Mouse (Mus musculus) Patski (cell line): Measurements from ENCODE around the gene Fbxo48. TPM values are rescaled to one million over a fixed set of nuclear protein-coding genes. Genes with fewer than 3 reads are reported as not detected.

Source experiments
- ATAC-seq: fragments of 100-300 bp; one replicate; pipeline ENCODE4 v1.8.0; 2021
- CTCF ChIA-PET: fragments of 350-600 bp; sonication (Branson Sonifier 250); formaldehyde crosslinking; loops from one replicate; lab custom pipeline; 2022; ENCODE audit warnings: inconsistent platforms; lab: Charles Lee
- POLR2A ChIA-PET: fragments of 350-600 bp; sonication (Branson Sonifier 250); formaldehyde crosslinking; loops from one replicate; lab custom pipeline; 2022; ENCODE audit warnings: antibody characterized with exemption, inconsistent platforms; lab: Charles Lee
- DNase-seq: peaks from one replicate; pipeline ENCODE4 v3.0.0-alpha.2; 2011; ENCODE audit warnings: low read depth, low spot score
- H3K27me3 ChIP-seq: fragments of 371-371 bp; one replicate; pipeline ENCODE4 v1.5.1; 2021
- CTCF ChIP-seq: fragments of 100-300 bp; IDR thresholded peaks from one replicate; pipeline ENCODE4 v1.5.1; 2021
- in situ Hi-C: fragments of 300-500 bp; cut with MboI; formaldehyde crosslinking; loops from 3 replicates; pipeline ENCODE4 v1.11.1; 2018; ENCODE audit warnings: low pct_unique_long_range_greater_than_20kb, mixed read lengths
- polyA plus RNA-seq: library from polyadenylated mRNA; unstranded; gene quantifications from one replicate; pipeline ENCODE4 v1.2.3, GENCODE M21; 2021

Gene Fbxo48
- polyA plus RNA-seq, 1 experiment from 2014 or later = 2.5 TPM

DNA sequence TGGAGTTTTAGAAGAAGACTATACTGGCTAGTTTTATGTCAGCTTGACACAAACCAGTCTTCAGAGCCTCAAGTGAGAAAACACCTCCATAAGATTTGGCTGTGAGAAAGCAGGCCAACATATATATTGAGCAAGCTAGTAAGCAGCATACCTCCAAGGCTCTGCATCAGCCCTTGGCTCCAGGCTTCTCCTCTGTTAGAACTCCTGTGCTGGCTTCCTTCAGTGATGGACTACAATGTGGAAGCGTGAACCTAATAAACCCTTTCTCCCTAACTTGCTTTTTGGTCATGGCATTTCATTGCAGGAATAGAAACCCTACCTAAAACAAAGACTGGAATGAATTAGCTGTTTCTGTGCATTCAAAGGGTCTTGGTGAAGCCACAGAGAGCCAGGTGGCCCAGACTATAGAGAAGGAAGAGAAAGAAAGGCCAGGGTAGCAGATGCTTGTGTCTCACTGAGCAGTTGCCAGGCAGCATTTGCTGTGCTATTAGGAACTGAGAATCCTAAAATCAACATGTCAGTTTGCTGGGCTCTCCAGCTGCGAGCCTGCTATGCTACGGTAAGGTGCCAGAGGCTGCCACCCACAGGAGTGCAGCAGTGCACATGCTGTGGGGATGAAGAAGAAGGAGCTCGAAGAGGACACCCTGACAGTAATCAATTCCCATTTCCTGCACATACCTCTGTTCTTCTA, 9.9 kb upstream of the Fbxo48 start:
- no peaks in the 10 kb centered on the region for H3K27me3 ChIP-seq
- CTCF ChIA-PET = interaction anchor here (0.6 to 2.7 kb wide), 3 partner anchors 412 to 418 kb away, joined by 3 to 11 read pairs (median 5); no protein-coding TSS in a partner anchor
- POLR2A ChIA-PET = no interaction called here
- ATAC-seq (no peak), DNase-seq (no peak)
- in situ Hi-C loops = no loop called here
- no peak for TF ChIP-seq CTCF

DNA sequence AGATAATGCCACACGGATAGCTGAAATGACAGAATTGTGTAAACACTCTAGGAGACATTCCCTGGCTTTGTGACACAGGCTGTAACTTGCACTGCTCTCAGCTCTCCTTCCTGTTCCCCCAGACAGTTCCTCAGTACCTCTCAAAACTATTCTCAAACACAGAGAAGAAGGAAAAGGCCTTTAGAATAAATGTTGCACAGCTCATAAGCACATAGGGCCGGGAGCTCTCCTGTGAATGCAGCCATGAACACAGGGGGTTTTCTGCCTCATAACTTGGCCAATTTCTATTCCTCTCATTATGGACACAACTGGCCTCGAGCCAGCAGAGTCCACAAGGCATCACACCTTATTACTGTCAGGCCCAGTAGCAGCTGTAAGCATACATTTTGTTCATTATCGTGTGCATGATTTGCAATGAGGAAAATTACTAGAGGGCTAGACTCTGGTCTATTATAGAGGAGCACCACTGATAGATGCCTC, 9.2 kb upstream of the Fbxo48 start:
- CTCF ChIA-PET = interaction anchor here (2.0 to 2.7 kb wide), 2 partner anchors 416 to 419 kb away, joined by 5 to 11 read pairs; no protein-coding TSS in a partner anchor
- H3K27me3 ChIP-seq = no peaks in the 10 kb centered on the region
- ATAC-seq (no peak), DNase-seq (no peak)
- in situ Hi-C loops = no loop called here
- TF ChIP-seq CTCF = no peak
- POLR2A ChIA-PET = no interaction called here

DNA sequence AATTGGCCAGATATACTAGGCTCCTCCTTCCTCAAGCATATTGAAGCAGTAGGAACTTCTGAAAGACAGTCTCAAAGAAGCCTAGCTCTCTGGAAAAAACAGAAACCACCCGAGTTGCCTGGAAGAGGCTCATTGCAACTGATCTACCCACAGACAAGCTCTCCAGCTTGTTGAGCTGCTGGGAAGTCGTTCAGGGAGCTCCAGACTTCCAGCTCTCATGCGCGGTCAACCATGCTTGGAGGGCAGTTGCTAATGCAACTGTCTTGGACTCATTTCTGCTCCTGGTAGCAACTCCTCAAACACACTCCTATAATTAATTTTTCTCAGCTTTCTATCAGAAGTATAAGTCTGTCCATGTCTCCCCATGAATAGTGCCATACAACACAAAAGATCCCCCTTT, 8.2 kb upstream of the Fbxo48 start:
- H3K27me3 ChIP-seq = no peaks in the 10 kb centered on the region
- TF ChIP-seq CTCF = no peak
- ATAC-seq (no peak), DNase-seq (no peak)
- in situ Hi-C loops = no loop called here
- ChIA-PET POLR2A (no interaction called here), CTCF (interaction anchor here (2.0 to 2.7 kb wide), 2 partner anchors 417 to 420 kb away, joined by 5 to 11 read pairs; no protein-coding TSS in a partner anchor)

DNA sequence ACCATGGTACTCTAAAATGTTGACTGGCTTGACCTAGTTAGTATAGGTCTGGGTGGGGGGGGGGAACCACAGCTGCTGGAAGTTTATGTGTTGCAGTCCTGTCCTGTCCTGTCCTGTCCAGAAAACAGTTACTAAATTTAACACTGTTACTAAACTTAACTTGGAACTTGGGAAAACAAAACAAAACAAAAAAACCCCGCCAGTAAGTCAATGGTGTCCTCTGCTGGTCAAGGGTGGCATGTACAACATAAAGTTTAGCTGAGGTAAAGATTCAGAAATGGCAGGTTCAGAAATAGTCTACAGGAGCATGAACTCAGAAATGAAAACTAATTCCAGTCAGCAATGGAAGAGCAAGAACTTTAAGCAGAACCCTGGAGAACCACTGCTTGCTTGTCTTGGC, 2.4 kb upstream of the Fbxo48 start:
- peak; percentile 80 for TF ChIP-seq CTCF
- ATAC-seq (no peak), DNase-seq (no peak)
- ChIA-PET CTCF (interaction anchor here (0.8 to 2.8 kb wide), 10 partner anchors 12 to 425 kb away, joined by 3 to 40 read pairs (median 4); no protein-coding TSS in a partner anchor), POLR2A (no interaction called here)
- in situ Hi-C loops = loop anchor here (5.0 kb wide), 2 partner anchors 196 to 421 kb away; partner anchors contain the start of gene Egfr
- no peaks in the 10 kb centered on the region for H3K27me3 ChIP-seq

DNA sequence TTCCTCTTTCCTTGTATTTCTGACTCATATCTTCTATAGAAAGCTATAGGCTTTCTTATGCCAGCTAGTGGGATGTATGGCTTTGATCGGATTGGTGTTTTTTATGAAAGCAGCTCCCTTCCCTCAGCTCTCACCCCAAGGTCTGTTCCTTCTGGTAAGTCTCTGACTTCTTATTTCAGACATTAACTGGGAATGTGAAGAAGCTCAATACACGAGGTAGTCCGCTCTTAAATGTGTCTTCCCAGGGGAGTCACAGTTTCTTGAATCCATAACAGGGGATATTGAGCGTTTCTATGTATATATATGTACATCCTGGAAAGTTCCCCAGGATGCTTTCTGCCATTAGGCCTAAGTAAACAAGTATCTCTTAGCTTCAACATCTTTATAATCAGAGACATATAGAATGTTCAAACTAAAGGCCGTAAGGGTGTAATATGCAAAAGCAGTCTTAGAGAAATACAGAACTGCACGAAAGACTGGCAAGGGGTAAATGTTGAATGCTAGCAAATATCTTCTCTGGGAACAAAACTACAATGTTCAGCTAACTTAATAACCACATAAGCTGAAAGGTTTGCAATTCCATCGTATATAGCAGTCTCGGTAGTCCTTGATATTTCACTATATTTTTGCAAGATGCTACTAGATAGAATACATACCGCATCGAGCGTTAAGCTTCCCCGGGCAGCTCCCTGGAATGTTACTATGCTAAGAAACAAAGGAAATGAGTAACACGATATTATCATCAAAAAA, 774 bp upstream of the Fbxo48 start:
- POLR2A ChIA-PET = interaction anchor here (0.7 kb wide), 1 partner anchor 395 kb away, joined by 3 read pairs; no protein-coding TSS in a partner anchor
- no peak for TF ChIP-seq CTCF
- CTCF ChIA-PET = interaction anchor here (0.6 to 1.7 kb wide), 5 partner anchors 49 to 427 kb away, joined by 3 to 15 read pairs (median 4); no protein-coding TSS in a partner anchor
- DNase-seq (no peak), ATAC-seq (peak; percentile 2)
- H3K27me3 ChIP-seq = no peaks in the 10 kb centered on the region
- in situ Hi-C loops = no loop called here

DNA sequence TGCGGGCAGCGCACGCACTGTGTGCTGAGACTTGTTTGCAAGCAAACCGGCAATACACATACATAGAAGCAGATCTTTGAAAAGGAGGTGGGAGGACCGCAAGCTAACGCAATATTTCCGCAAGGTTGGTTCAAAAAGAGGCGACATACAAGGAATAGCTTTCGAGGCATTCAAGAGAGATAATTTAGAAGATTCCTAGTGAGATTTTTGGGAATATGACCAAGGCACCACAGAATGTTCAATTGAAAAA, 511 bp downstream of the Fbxo48 start:
- POLR2A ChIA-PET = no interaction called here

DNA sequence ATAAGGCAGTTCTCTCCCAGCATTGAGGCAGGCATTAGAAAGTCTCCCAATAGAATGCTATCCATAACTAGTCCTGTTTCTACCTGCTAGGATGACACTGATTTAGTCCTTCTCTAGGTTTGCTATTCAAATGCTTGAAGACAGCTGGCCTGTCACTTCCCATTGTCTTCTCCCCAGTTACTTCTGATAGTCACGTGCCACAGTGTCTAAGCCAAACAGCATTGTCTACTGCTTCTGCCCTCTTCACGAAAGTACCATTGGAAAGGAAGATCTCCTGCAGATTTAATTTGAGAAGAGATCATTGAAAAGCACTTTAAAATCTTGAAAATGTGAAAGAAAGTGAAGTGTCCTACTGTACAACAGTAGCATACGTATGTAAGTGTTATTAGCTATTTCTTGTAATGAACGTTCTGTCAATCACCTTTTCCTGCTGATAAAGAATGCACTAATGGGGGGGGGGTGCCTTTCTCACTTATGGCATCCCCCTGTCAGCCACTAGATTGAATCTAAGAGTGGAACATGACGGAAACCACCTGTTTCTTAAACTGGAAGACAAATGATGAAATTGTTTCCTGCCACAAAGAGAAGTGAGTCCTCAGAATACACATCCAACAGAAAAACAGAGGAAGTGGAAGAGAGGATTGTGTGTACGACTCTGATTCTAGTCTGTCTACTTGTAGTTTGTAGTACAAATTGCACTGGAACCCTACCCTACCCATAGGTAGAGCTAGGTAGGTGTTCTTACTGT, 5.1 kb downstream of the Fbxo48 start:
- no peak for TF ChIP-seq CTCF
- DNase-seq (no peak), ATAC-seq (no peak)
- ChIA-PET CTCF (no interaction called here), POLR2A (no interaction called here)
- no peaks in the 10 kb centered on the region for H3K27me3 ChIP-seq
- in situ Hi-C loops = no loop called here

More for the DNA sequence above, 511 bp downstream of the Fbxo48 start:
- DNase-seq (no peak), ATAC-seq (peak; percentile 14)
- H3K27me3 ChIP-seq = no peaks in the 10 kb centered on the region
- in situ Hi-C loops = no loop called here
- CTCF ChIA-PET = interaction anchor here (1.1 to 1.3 kb wide), 2 partner anchors 50 to 427 kb away, joined by 3 to 6 read pairs; no protein-coding TSS in a partner anchor
- TF ChIP-seq CTCF = no peak

DNA sequence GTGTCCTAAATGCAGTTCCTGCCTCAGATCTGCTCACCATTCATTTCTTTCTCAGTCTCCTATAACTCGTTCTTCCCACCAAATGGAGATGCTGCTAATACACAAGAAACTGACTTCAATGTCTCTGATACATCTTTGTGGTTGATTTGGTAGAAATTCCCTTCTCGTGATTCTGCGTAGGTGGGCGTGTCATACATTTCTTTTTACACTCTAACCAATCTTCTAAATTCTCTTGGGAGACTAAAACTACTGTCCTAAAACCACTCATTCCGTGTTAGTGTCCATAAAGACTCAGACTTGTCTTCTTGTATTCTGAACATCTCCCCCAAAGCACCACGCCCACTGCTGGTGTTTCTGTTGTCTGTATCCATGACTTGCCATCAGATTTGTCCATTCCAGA, 5.9 kb downstream of the Fbxo48 start:
- in situ Hi-C loops = no loop called here
- no peaks in the 10 kb centered on the region for H3K27me3 ChIP-seq
- ChIA-PET CTCF (no interaction called here), POLR2A (no interaction called here)
- DNase-seq (no peak), ATAC-seq (no peak)
- TF ChIP-seq CTCF = no peak

DNA sequence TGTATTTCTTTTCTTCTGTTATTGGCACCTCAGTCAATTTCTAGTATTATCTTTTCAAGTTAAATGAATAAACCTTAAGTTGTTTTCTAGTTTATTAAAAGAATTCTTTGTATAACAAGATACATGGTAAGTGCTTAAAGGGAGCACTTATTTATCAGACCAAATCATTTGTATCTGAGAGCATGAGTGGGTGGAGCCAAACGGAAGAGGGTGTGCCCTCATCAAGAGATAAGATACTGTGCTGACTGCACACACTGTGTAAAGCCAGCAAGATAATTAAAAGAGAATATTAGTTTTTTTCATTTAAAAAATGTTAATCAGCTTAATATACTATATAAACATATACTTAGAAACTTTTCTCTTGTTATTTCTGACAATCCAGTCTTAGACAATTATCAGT, 7.3 kb downstream of the Fbxo48 start:
- ChIA-PET POLR2A (no interaction called here), CTCF (no interaction called here)
- in situ Hi-C loops = no loop called here
- DNase-seq (no peak), ATAC-seq (no peak)
- no peaks in the 10 kb centered on the region for H3K27me3 ChIP-seq
- no peak for TF ChIP-seq CTCF

DNA sequence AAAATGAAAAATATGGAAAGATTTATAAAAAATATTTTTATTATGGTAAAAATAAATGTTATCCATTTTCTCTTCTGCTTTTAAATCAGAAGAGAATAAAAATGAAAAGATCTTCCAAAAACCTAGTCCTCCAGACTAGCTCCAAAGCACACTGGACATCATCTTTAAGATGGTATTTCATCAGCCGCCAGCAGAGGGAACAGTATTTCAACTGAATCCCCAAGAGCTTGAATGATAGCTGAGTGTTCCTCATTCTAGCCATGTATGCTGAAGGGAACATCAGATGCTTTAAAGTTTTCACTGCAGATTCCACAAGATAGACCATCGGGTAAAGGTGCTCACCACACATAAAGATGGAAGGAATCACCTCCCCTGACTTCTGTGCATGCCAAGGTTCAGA, 16.6 kb downstream of the Fbxo48 start:
- TF ChIP-seq CTCF = peak; percentile 56
- CTCF ChIA-PET = interaction anchor here (0.9 to 1.6 kb wide), 6 partner anchors 11 to 480 kb away, joined by 3 to 7 read pairs (median 4); no protein-coding TSS in a partner anchor

More for the DNA sequence above, 16.6 kb downstream of the Fbxo48 start:
- no peak for DNase-seq
- POLR2A ChIA-PET = no interaction called here
- ATAC-seq = no peak
- peaks cover 21% of the 10 kb centered on the region for H3K27me3 ChIP-seq
- in situ Hi-C loops = no loop called here
